Mouse (Mus musculus): ENCODE measurements around the gene Zfp687.
A peak's percentile ranks its signal among the peaks of the same experiment; 100 is the strongest.
"Not testable (repeated sequence)": the region's sequence is repeated elsewhere in the genome, so short reads cannot be mapped to it uniquely, and the experiment has no call there.

Gene Zfp687

DNA sequence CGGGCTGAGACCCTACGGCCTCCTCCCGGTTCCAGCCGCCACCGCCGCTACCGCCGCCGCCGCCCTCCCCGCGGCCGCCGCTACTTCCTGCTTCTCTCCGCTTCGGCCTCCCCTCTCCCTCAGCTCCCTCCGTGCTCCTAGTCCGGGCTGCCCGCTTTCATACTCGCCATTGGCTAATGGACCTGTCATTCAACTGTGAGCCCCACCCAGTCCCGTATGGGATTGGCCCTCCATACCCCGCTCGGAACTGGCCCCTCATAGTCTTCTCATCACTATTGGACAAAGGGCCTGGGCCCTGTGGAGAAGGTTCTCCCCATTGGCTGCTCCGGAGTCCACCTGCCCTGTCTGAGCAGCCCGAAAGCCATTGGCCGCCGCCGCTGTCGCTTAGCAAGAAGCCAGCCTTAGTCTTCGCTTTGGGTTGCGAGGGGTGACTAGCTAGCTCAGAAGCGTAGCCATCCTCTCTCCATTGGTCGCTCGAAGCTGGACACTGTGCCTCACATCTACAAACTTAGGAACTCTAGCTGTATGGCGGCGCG is at the start of gene Zfp687:
Gene Zfp687, minus strand, starts transcription at position 112 of the 536 bp plus-strand sequence.
- peak; percentile 99 for DNase-seq (ENCODE audit: inconsistent ontology term)

- DNase-seq (ENCODE audit: inconsistent ontology term), result no peak
Measured at GRCm38 (mm10) chr3:95063741-95064140, 48.5 kb upstream of the Zfp687 start.

- DNase-seq (ENCODE audit: inconsistent ontology term), result no peak
Measured at GRCm38 (mm10) chr3:95058078-95058477, 42.8 kb upstream of the Zfp687 start.

DNA sequence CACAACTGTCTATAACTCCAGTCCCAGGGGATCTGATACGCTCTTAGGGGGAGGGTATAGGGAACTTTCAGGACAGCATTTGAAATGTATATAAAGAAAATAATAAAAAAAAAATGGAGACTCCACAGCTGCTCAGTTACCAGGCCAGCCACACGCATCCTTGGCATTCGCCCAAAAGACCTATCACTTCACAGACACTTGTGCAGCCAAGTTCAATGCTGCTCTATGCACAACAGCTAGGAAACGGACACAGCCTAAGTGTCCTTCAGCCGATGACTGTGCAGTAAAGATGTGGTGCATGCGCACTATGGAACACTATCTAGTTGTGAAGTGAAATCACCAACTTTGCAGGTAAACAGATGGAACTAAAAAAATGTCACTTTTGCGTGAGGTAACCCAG is 41.0 kb upstream of the Zfp687 start:
- DNase-seq (ENCODE audit: inconsistent ontology term), result no peak

DNA sequence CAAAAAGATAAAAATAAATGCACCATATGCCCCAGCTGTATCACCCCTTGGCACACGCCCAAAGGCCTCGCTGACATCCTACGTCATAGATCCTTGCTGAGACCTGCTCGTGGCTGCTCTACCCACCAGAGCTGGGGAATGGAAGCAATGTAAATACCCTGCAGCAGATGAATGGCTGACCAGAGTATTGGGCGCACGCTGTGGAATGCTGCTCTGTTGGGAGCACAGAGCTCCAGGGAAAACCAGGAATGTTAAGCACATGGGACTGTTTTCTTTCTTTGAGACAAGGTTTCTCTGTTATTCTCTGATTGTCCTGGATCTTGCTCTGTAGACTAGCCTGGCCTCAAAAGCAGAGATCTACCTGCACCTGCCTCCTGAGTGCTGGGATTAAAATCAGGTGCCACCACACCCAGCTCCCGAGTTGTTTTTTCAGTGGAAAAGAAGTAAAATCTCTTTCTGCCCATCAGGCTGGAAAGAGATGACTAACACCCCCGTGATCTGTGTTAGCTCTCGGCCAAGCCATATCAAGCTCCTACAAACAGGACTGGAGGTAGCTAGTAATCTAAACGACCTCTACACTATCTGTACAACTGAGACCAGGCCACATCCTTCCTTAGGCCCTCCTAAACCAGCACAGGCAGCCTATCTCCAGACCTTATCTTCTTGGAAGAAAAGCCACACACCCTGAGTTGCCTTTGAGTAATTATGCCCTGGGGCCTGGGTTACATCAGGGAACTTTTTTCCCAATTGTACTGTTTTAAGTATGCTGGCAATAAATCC is 39.4 kb upstream of the Zfp687 start:
- DNase-seq (ENCODE audit: inconsistent ontology term), result peak; percentile 72

- peak; percentile 41 for DNase-seq (ENCODE audit: inconsistent ontology term)
Measured at GRCm38 (mm10) chr3:95053701-95054100, 38.5 kb upstream of the Zfp687 start.

DNA sequence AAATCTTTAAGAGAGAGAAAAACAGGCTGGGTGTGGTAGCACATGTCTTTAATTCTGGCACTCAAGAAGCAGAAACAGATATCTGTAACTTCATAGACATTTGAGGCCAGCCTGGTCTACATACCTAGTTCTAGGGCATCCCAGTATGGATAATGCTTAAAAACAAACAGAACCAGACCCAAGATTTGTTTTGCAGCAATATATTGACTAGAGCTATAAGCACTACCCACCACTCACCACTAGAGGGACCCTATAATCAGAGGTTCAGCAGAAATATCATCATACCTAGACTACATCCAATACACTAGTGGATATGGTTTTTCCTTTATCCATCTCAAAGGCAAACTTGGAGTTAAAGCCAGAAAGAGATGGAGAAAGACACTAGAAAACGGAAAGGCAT is 37.7 kb upstream of the Zfp687 start:
- peak; percentile 18 for DNase-seq (ENCODE audit: inconsistent ontology term)

DNA sequence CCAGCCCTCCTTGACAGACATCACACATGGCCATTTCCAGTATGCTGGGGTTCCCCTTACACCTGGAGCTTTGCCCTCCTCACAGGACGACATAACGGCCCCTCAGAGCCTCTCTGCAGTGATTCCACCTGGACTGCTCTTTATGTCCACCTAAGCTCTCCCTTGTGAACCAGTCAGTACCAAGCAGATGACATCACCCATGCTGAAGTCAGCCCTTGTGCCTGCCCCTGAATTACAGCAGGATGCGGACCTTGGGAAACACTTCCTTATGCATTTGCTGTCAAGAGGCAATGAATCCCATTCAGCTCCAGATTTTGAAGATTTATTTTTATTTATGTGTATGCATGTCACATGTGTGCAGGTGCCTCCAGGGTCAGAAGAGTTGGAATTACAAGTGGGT is 32.7 kb upstream of the Zfp687 start:
- no peak for DNase-seq (ENCODE audit: inconsistent ontology term)

DNA sequence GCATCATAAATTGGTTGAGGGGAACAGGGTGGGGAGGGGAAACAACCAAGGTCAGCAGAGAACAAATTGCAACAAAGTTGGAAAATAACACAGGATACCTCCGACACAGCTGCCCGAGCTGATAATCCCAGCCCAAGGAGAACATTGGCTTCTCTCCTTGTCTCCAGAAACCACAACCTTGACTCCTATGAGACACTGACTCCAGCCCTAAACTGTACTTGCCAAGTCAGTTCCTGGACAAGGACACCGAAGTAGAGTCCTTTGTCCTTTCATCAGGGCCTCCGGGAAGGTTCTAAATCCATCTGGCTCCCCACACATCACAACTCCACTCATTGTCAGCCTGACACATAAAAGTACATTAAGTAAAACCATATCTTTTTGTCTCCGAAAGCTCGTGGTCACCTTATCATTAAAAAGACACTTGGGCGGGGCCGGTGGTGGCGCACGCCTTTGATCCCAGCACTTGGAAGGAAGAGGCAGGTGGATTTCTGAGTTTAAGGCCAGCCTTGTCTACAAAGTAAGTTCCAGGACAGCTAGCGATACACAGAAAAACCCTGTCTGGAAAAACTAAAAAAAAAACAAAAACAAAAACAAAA is 31.3 kb upstream of the Zfp687 start:
- DNase-seq (ENCODE audit: inconsistent ontology term), result no peak

- no peak for DNase-seq (ENCODE audit: inconsistent ontology term)
Measured at GRCm38 (mm10) chr3:95043251-95043650, 28.0 kb upstream of the Zfp687 start.

DNA sequence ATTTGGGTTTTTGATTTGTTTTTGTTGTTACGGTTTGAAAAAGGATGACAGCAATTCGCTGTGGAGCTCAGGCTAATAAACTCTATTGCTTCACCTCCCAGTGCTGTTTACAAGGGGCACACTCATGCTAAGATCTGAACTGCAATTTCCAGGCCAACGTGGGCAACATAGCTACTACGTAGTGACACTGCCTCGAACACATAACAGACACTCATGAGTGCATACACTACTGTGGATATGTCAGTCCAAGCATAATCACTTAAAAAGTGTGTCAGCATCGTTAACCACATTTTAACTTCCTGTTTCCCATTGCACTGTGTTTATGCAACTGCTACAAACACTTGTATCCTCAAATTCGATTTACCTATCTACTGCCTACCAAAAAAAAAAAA is 27.6 kb upstream of the Zfp687 start:
- no peak for DNase-seq (ENCODE audit: inconsistent ontology term)

GRCm38 (mm10) chr3:95042166-95042837 is 27.1 kb upstream of the Zfp687 start, which contains the start of gene Psmd4:
TSS of gene Psmd4 (minus strand) at chr3:95042614.
- DNase-seq (ENCODE audit: inconsistent ontology term), result peak; percentile 99

DNA sequence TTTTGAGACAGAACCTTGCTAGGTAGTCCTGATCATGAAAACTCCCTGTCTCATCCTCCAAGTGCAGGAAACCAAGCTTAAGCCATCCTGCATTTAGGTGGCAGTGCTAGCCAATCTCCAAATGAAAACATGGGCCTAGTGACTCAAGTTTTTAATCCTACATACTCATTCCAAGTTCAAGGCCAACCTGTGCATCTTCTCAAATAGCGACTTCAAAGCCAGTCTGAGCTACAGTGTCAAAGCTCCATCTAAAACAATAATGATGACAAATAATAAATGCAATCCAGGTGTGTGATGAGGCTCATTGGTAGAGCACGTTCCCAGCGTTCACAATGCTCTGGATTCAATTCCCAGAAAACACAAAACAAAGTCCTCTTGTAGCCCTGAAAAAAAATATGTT is 26.4 kb upstream of the Zfp687 start:
- no peak for DNase-seq (ENCODE audit: inconsistent ontology term)

- no peak for DNase-seq (ENCODE audit: inconsistent ontology term)
Measured at GRCm38 (mm10) chr3:95029953-95030352, 14.7 kb upstream of the Zfp687 start.

- DNase-seq (ENCODE audit: inconsistent ontology term), result not testable (repeated sequence)
Measured at GRCm38 (mm10) chr3:95029291-95029827, 14.1 kb upstream of the Zfp687 start.

DNA sequence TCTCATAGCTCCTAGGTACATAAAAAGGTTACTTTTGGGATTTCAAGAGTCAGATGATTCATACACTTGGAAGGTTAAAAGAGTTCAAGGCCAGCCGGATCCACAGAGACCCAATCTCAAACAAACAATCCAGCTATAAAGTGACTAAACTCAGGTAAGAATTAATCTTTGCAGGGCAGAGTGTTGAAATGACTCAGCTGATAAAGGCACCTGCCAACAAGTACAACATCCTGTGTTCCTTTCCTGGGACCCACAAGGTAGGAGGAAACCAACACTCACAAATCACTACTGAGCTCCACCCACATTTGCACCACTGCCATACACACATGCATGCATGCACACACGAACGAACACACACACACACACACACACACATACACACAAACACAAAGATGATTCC is 13.4 kb upstream of the Zfp687 start:
- no peak for DNase-seq (ENCODE audit: inconsistent ontology term)

- DNase-seq (ENCODE audit: inconsistent ontology term), result no peak
Measured at GRCm38 (mm10) chr3:95027701-95028100, 12.5 kb upstream of the Zfp687 start.

DNA sequence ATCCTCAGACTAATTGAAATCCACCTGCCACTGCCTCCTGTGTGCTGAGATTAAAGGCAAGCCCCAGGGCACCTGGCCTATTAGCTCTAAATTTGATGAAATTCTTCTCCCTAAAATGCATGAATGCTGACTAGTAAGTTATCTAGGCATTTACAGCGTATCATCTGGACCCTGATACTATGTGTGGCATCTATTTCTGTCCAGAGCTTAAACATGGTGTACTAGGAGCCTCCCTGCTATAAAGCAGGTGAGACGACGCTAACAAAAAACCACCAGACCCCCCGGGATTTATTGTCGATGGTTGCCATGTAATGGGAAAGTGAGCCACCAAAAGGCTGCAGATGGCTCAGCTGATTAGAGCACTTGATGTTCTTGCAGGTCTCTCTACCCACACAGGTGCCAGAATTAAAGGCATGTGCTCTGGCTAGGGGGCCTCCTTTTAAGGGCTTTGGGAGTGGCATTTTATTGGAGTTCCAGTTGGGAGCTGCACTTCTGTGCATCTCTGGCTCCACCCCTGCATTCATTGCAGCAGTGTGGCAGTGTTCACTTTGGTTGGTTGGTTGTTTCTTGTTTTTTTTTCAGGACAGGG is 11.9 kb upstream of the Zfp687 start:
- DNase-seq (ENCODE audit: inconsistent ontology term), result no peak

GRCm38 (mm10) chr3:95025202-95025601 is 10.0 kb upstream of the Zfp687 start:
- DNase-seq (ENCODE audit: inconsistent ontology term), result no peak

- peak; percentile 24 for DNase-seq (ENCODE audit: inconsistent ontology term)
Measured at GRCm38 (mm10) chr3:95024551-95024950, 9.3 kb upstream of the Zfp687 start.

GRCm38 (mm10) chr3:95020956-95021355 is 5.7 kb upstream of the Zfp687 start:
- DNase-seq (ENCODE audit: inconsistent ontology term), result not testable (repeated sequence)

DNA sequence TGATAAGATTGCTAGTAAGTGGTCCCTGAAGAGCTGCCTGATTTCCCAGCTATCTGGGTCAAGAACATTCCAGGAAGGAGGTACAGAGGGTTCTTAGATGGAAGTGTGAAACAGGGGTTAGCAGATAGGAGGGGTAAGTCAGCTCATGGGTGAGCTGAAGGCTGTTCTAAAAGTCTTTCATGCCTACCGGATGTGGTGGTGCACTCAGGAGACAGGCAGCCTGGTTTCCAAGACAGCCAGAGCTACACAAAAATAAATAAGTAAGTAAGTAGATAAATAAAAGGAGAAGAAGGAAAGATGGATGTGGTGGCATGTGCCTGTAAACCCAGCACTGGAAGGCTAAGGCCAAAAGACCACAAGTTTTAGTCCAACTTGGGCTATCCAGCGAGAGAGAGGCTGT is 3.5 kb upstream of the Zfp687 start:
- DNase-seq (ENCODE audit: inconsistent ontology term), result no peak
